Comparison of ENCODE assay signal across 8 mouse cellular contexts in genomic region chr6:93912582-93913225, GRCm38 (mm10).
DNase-seq lines count a peak whose midpoint lies in the region; ATAC-seq and TF ChIP-seq lines count a peak whose summit lies in the region.

No protein-coding gene starts in this region.

- ATAC-seq in hindbrain, embryonic 11.5 days (ENCODE audit: low FRiP score) = peak; percentile 93

- WGBS in kidney, adult 2 months = 16% methylated on average over 20 of the region's 20 CpGs
- under 1% methylated on average over 19 of the region's 20 CpGs for WGBS in hindbrain, embryonic 11.5 days

- DNase-seq in kidney, postnatal 14 days = peak; percentile 6
- no peak for DNase-seq in kidney, adult 2 months
- DNase-seq in embryo, embryonic 11 days = peak; percentile 91
- peak; percentile 86 for DNase-seq in hindbrain, embryonic 11.5 days (ENCODE audit: low spot score)
- DNase-seq in left cerebral cortex, postnatal 25 days (ENCODE audit: low spot score in 2 of 2) = peak; percentile 49 to 60
- DNase-seq in retina, postnatal 1 day = peak; percentile 98
- no peak for DNase-seq in adrenal gland, postnatal 10 days
- DNase-seq in urinary bladder, adult 18-20 months (ENCODE audit: low spot score in 2 of 2) = no peak

- H3K4me2 ChIP-seq in hindbrain, embryonic 11.5 days (replicated peaks; ENCODE audit: low read depth, low read length) = peak overlapping the region; percentile 39

- H3K36me3 ChIP-seq in kidney, adult 2 months (ENCODE audit: control insufficient read depth, insufficient read depth, low read length) = no peaks in the 10 kb centered on the region
- no peaks in the 10 kb centered on the region for H3K36me3 ChIP-seq in hindbrain, embryonic 11.5 days (ENCODE audit: control insufficient read depth, insufficient read depth, low read length)

- no peak for TF ChIP-seq POLR2A in kidney, adult 2 months (IDR thresholded peaks at IDR 0.05; ENCODE audit: low read depth, low read length)

- H3K27me3 ChIP-seq in kidney, adult 2 months (replicated peaks; ENCODE audit: control insufficient read depth, insufficient read depth, low read length) = no peaks in the 10 kb centered on the region
- no peaks in the 10 kb centered on the region for H3K27me3 ChIP-seq in hindbrain, embryonic 11.5 days (ENCODE audit: control insufficient read depth, insufficient read depth, low read length)

- H3K9ac ChIP-seq in hindbrain, embryonic 11.5 days (ENCODE audit: low read depth, low read length) = peak overlapping the region; percentile 38

- H3K27ac ChIP-seq in kidney, adult 2 months (ENCODE audit: insufficient read depth, low read depth, low read length) = no peak overlapping the region
- peak overlapping the region; percentile 93 for H3K27ac ChIP-seq in hindbrain, embryonic 11.5 days (ENCODE audit: low read depth, low read length)

- H3K4me1 ChIP-seq in kidney, adult 2 months (ENCODE audit: control insufficient read depth, insufficient read depth, low read length) = no peaks in the 10 kb centered on the region
- peaks cover 3% of the 10 kb centered on the region; the same call in 1 of the 2 replicates for H3K4me1 ChIP-seq in hindbrain, embryonic 11.5 days (replicated peaks; ENCODE audit: control insufficient read depth, insufficient read depth, low read length)

- intact Hi-C loops in left cerebral cortex, postnatal 25 days (cut with DNase I) = loop anchor here (5.0 kb wide), 3 partner anchors 140 to 155 kb away; no protein-coding TSS in a partner anchor

- H3K4me3 ChIP-seq in kidney, adult 2 months (ENCODE audit: insufficient read depth, low read depth, low read length) = no peak overlapping the region
- H3K4me3 ChIP-seq in hindbrain, embryonic 11.5 days (ENCODE audit: low read depth, low read length) = peak overlapping the region; percentile 33

- no peak for TF ChIP-seq CTCF in kidney, adult 2 months (conservative IDR thresholded peaks at IDR 0.05; ENCODE audit: insufficient read depth, insufficient read length, low read depth, low read length)

- no peaks in the 10 kb centered on the region for H3K9me3 ChIP-seq in hindbrain, embryonic 11.5 days (ENCODE audit: control insufficient read depth, low read length)

Comparison
In these comparisons a context has a peak if more than half of its experiments do, and no peak if none do; other contexts are left out.
1. DNase-seq: peak in kidney, postnatal 14 days (single experiment), embryo, embryonic 11 days (single experiment), hindbrain, embryonic 11.5 days (single experiment), left cerebral cortex, postnatal 25 days (2 of 2) and retina, postnatal 1 day (single experiment); none in kidney, adult 2 months (single experiment), adrenal gland, postnatal 10 days (single experiment) and urinary bladder, adult 18-20 months (0 of 2).